Comparison of ENCODE assay signal across 8 mouse cellular contexts in the genomic region with DNA sequence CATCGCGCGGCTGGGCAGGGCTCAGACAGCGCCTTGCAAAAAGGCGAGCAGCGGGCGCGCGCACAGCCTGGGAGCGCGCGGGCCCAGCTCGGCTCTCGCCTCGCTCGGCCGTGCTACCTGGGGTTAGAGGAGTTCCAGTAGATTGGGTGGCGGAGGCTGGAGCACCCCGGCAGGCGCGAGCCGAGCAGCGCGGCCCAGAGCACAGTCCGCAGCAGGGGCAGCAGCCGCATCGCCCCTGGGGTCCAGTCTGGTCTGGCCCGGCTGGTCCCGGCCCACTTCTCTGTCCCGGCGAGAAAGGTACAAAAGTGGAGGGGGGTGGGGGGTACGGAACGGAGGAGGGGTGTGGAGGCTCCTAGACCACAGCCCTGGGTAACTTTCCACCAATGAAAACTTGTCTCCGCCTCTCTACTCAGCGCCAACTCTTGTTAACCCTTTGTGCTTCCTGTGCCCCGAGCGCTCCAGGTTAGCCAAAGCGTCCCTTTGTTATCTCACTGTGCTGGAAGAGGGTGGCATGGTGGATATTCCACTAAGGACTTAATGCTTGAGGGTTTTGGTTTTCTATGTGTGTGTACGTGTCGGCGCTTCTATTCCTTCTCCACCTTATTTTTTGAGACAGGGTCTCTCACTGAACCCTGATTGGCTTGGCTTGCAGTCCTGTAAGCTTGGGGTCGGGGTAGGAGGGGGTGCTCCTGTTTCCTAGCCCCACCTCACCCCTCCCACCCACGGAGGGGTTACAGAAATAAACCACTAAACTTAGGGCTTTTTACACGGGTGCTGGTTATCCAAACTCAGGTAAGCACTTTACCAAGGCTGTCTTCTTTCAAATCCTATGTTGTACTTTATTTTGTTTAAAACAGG. TPM values are rescaled to one million over a fixed set of nuclear protein-coding genes. Genes with fewer than 3 reads are reported as not detected.
DNase-seq lines count a peak whose midpoint lies in the region; ATAC-seq and TF ChIP-seq lines count a peak whose summit lies in the region.

TSS of gene Efna4 (minus strand) at position 308 of the 858 bp plus-strand sequence.

- peaks cover 58% of the 10 kb centered on the region for H3K4me1 ChIP-seq in forebrain, embryonic 15.5 days
- H3K4me1 ChIP-seq in intestine, embryonic 16.5 days (ENCODE audit: control insufficient read depth, insufficient read depth, low read length) = peaks cover 40% of the 10 kb centered on the region
- H3K4me1 ChIP-seq in liver, postnatal 0 days (ENCODE audit: insufficient read depth) = peaks cover 11% of the 10 kb centered on the region

- H3K27ac ChIP-seq in forebrain, embryonic 15.5 days (replicated peaks) = peak within 1 kb of the TSS; percentile 81
- H3K27ac ChIP-seq in intestine, embryonic 16.5 days (ENCODE audit: low read length) = peak within 1 kb of the TSS; percentile 91
- no peak within 1 kb of the TSS for H3K27ac ChIP-seq in liver, postnatal 0 days (ENCODE audit: low read depth)

- under 1% methylated on average over 44 of the region's 44 CpGs for WGBS in forebrain, embryonic 15.5 days
- WGBS in intestine, embryonic 16.5 days = under 1% methylated on average over 44 of the region's 44 CpGs
- 5% methylated on average over 33 of the region's 44 CpGs for WGBS in liver, postnatal 0 days (ENCODE audit: insufficient replicate concordance)

- peaks cover 9% of the 10 kb centered on the region; the same call in 1 of the 2 replicates for H3K36me3 ChIP-seq in forebrain, embryonic 15.5 days
- peaks cover 9% of the 10 kb centered on the region; the same call in 1 of the 2 replicates for H3K36me3 ChIP-seq in intestine, embryonic 16.5 days (ENCODE audit: control insufficient read depth, insufficient read depth, low read length)
- no peaks in the 10 kb centered on the region for H3K36me3 ChIP-seq in liver, postnatal 0 days (replicated peaks; ENCODE audit: insufficient read depth, low read length)

- H3K4me2 ChIP-seq in forebrain, embryonic 15.5 days (replicated peaks) = peak within 1 kb of the TSS; percentile 80
- peak within 1 kb of the TSS; percentile 83 for H3K4me2 ChIP-seq in intestine, embryonic 16.5 days (ENCODE audit: low read depth, low read length)
- peak within 1 kb of the TSS; percentile 86 for H3K4me2 ChIP-seq in liver, postnatal 0 days (ENCODE audit: low read depth, low read length)

- H3K9me3 ChIP-seq in forebrain, embryonic 15.5 days = no peaks in the 10 kb centered on the region
- no peaks in the 10 kb centered on the region for H3K9me3 ChIP-seq in intestine, embryonic 16.5 days (ENCODE audit: control insufficient read depth, low read length)
- H3K9me3 ChIP-seq in liver, postnatal 0 days (ENCODE audit: low read length) = no peaks in the 10 kb centered on the region

- no peak for TF ChIP-seq EP300 in liver, postnatal 0 days (IDR thresholded peaks at IDR 0.05; ENCODE audit: low read depth)

- peak; percentile 81 for ATAC-seq in forebrain, embryonic 15.5 days (replicated peaks)
- peak; percentile 80 for ATAC-seq in intestine, embryonic 16.5 days
- peak; percentile 73 for ATAC-seq in liver, postnatal 0 days

- no peak for TF ChIP-seq CTCF in liver, postnatal 0 days (IDR thresholded peaks at IDR 0.05; ENCODE audit: low read depth)

- DNase-seq in heart, adult 11 months = peak; percentile 95
- DNase-seq in heart, adult 8-10 months (ENCODE audit: low spot score) = no peak
- peak; percentile 92 for DNase-seq in ZHBTc4 (ENCODE audit: low read depth, low spot score)
- DNase-seq in liver, postnatal 0 days = peak; percentile 59
- DNase-seq in retina, postnatal 1 day = peak; percentile 84
- DNase-seq in layer of hippocampus, adult 8-10 months (ENCODE audit: low spot score in 2 of 2) = no peak

- no peaks in the 10 kb centered on the region for H3K27me3 ChIP-seq in forebrain, embryonic 15.5 days
- no peaks in the 10 kb centered on the region for H3K27me3 ChIP-seq in intestine, embryonic 16.5 days (replicated peaks; ENCODE audit: control insufficient read depth, insufficient read depth, low read length)
- peaks cover 8% of the 10 kb centered on the region; the same call in 1 of the 2 replicates for H3K27me3 ChIP-seq in liver, postnatal 0 days (ENCODE audit: insufficient read depth, low read length)

- H3K4me3 ChIP-seq in forebrain, embryonic 15.5 days = peak within 1 kb of the TSS; percentile 80
- H3K4me3 ChIP-seq in intestine, embryonic 16.5 days (ENCODE audit: low read length) = peak within 1 kb of the TSS; percentile 85
- peak within 1 kb of the TSS; percentile 66 for H3K4me3 ChIP-seq in liver, postnatal 0 days (ENCODE audit: low read depth, low read length)

- peak within 1 kb of the TSS; percentile 81 for H3K9ac ChIP-seq in forebrain, embryonic 15.5 days (replicated peaks)
- peak within 1 kb of the TSS; percentile 92 for H3K9ac ChIP-seq in intestine, embryonic 16.5 days (ENCODE audit: low read depth, low read length)
- peak within 1 kb of the TSS; percentile 63 for H3K9ac ChIP-seq in liver, postnatal 0 days (replicated peaks)

RNA-seq across cellular contexts. Expression of gene Efna4, which starts in this region (rescaled TPM):
- under 1 TPM in 3 of 4 experiments, not detected in 1; 0.19 to 0.34 (median 0.27) TPM for total RNA-seq in heart, adult 8-10 months (2022)
- polyA plus RNA-seq in forebrain, embryonic 15.5 days (2015; fragmentation: Nextera tagmentation; extraction: Ambion mirVana) = 14.4 and 15.7 TPM in 2 replicates
- 12.1 and 14.1 TPM in 2 replicates for polyA plus RNA-seq in intestine, embryonic 16.5 days (2015; fragmentation: Nextera tagmentation; extraction: Ambion mirVana)
- polyA plus RNA-seq in liver, postnatal 0 days (2015; fragmentation: Nextera tagmentation; extraction: Ambion mirVana) = 0.36 and 0.56 TPM in 2 replicates
- 1 to 10 TPM in 3 of 4 experiments, under 1 TPM in 1; 0.96 to 1.4 (median 1.1) TPM for total RNA-seq in layer of hippocampus, adult 8-10 months (2022)

Comparison
In these comparisons a context has a peak if more than half of its experiments do, and no peak if none do; other contexts are left out.
1. DNase-seq: peak in heart, adult 11 months (single experiment), ZHBTc4 (single experiment) and retina, postnatal 1 day (single experiment); none in heart, adult 8-10 months (single experiment) and layer of hippocampus, adult 8-10 months (0 of 2).
2. Peak in DNase-seq, ATAC-seq, H3K4me3 ChIP-seq, H3K9ac ChIP-seq and H3K4me2 ChIP-seq in liver, postnatal 0 days; RNA of the gene not detected or under 1 TPM.
3. Peak in every context shown above with its lines, with median percentiles within 50 percentile points of each other: ATAC-seq, H3K4me2 ChIP-seq, H3K4me3 ChIP-seq and H3K9ac ChIP-seq.